Mouse (Mus musculus): ENCODE data around the gene Rbfox1.

The Rbfox1 gene

GRCm38 (mm10) chr16:7447718-7448649 is 1562.8 kb downstream of the Rbfox1 start:
- no peak for DNase-seq

- DNase-seq = no peak
Observed at GRCm38 (mm10) chr16:7451193-7451592, 1566.0 kb downstream of the Rbfox1 start.

- DNase-seq = no peak
Observed at GRCm38 (mm10) chr16:7457571-7457970, 1572.4 kb downstream of the Rbfox1 start.

All from kidney, adult 8-10 months (tissue).